ENCODE assay signal across 10 mouse cellular contexts in the genomic region with DNA sequence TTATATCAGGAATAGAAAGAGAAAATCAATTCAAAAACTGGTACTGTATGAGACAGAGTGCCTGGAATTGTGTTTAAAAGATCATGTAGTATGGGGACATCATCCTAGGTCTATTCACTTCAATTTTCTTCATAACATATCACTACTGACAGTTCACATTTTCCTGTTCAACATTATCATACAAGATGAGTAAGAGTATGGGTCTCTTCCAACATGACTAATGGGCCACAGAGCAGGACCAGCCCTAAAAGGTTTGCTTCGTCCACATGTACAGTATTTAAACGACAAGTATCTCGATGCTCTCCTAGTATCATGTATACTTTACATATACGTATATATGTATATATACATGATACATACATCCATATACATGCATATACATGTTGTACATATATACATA.
"Had no signal": no experiment of that assay in that cellular context is flagged by ENCODE, and none has a peak within 500 bp of the region (broad histone marks: within the 10 kb centered on the region; RNA-seq: fewer than 3 reads in every experiment).

No protein-coding gene starts in this region.

- DNase-seq: gastrocnemius, postnatal 10 days; gastrocnemius, postnatal 25 days; kidney, adult 18-20 months; kidney, adult 8-10 months; kidney, postnatal 10 days; kidney, postnatal 25 days; kidney, postnatal 4 days; layer of hippocampus, adult 9-11 months; layer of hippocampus, postnatal 36 days; left cerebral cortex, postnatal 4 days had no signal
